Mouse (Mus musculus) ES-E14 (cell line): ENCODE data around the gene Tpm3. TPM values are rescaled to one million over a fixed set of nuclear protein-coding genes. Genes with fewer than 3 reads are reported as not detected.

ENCODE experiments used
- DNase-seq: peaks from one replicate; pipeline ENCODE4 v3.0.0-alpha.2; 2013; ENCODE audit warnings: low read depth, low spot score
- H3K27ac ChIP-seq: 2 replicates; pipeline ENCODE4 v1.5.1; 2012; ENCODE audit warnings: low read depth, mild to moderate bottlenecking, low read length, moderate library complexity, mixed read lengths; ENCODE audit not compliant: poor library complexity, insufficient read depth, severe bottlenecking
- H3K36me3 ChIP-seq: 2 replicates; pipeline ENCODE4 v1.6.1; 2012; ENCODE audit warnings: mild to moderate bottlenecking, low read length, moderate library complexity, mixed read lengths; ENCODE audit not compliant: control insufficient read depth, poor library complexity, insufficient read depth, severe bottlenecking
- H3K4me1 ChIP-seq, 2 experiments: fragments of 150-350 bp in 1 of 2; sonication (generic) in 1 of 2; 2 replicates each; pipeline ENCODE4 v1.6.1; 2012; ENCODE audit warnings: low read length in 2 of 2, mild to moderate bottlenecking in 1 of 2, mixed read lengths in 1 of 2; ENCODE audit not compliant: control insufficient read depth in 2 of 2, insufficient read depth in 2 of 2, poor library complexity in 1 of 2
- H3K4me3 ChIP-seq, 2 experiments: fragments of 150-350 bp in 1 of 2; sonication (generic) in 1 of 2; 2 replicates each; pipeline ENCODE4 v1.5.1; 2012; ENCODE audit warnings: low read length in 2 of 2, low read depth in 1 of 2, mild to moderate bottlenecking in 1 of 2, mixed read lengths in 1 of 2; ENCODE audit not compliant: insufficient read depth in 1 of 2, poor library complexity in 1 of 2, severe bottlenecking in 1 of 2
- H3K9ac ChIP-seq: 2 replicates; pipeline ENCODE4 v1.6.1; 2012; ENCODE audit warnings: low read depth, mild to moderate bottlenecking, low read length, mixed read lengths; ENCODE audit not compliant: poor library complexity, insufficient read depth, severe bottlenecking
- H3K9me3 ChIP-seq: fragments of 150-350 bp; sonication (generic); 2 replicates; pipeline ENCODE4 v1.6.1; 2012; ENCODE audit warnings: low read depth, mild to moderate bottlenecking, low read length; ENCODE audit not compliant: control insufficient read depth, insufficient read depth
- CHD2 ChIP-seq: IDR thresholded peaks from 2 replicates; pipeline ENCODE4 v1.6.1; 2014; ENCODE audit warnings: mild to moderate bottlenecking, low read depth, low read length, inconsistent platforms
- HCFC1 ChIP-seq: IDR thresholded peaks from 2 replicates; pipeline ENCODE4 v1.6.1; 2012; ENCODE audit warnings: low read length, inconsistent platforms, borderline replicate concordance; ENCODE audit not compliant: insufficient read depth
- MAFK ChIP-seq: IDR thresholded peaks from 2 replicates; pipeline ENCODE4 v1.6.1; 2014; ENCODE audit warnings: mild to moderate bottlenecking, low read depth, low read length, inconsistent platforms; ENCODE audit not compliant: insufficient read depth
- ZC3H11A ChIP-seq: IDR thresholded peaks from 2 replicates; pipeline ENCODE4 v1.6.1; 2012; ENCODE audit warnings: low read depth, mild to moderate bottlenecking, inconsistent platforms, low read length, borderline replicate concordance
- ZNF384 ChIP-seq: IDR thresholded peaks from 2 replicates; pipeline ENCODE4 v1.6.1; 2012; ENCODE audit warnings: low read depth, low read length, inconsistent platforms
- in situ Hi-C, 2 experiments: fragments of 600-800 bp; cut with MboI; formaldehyde crosslinking; loops; one replicate each; pipeline ENCODE4 v1.15.1; 2025; ENCODE audit warnings: low sequenced_read_pairs in 2 of 2, inconsistent platforms in 1 of 2; ENCODE audit not compliant: unreplicated experiment in 2 of 2
- total RNA-seq: library from RNA; depleted of rRNA; stranded (reverse); fragments of 300-350 nt; gene quantifications from 2 replicates; pipeline ENCODE4 v1.2.3, GENCODE M21; 2012

Gene Tpm3
- total RNA-seq, 1 experiment: 287 TPM

DNA sequence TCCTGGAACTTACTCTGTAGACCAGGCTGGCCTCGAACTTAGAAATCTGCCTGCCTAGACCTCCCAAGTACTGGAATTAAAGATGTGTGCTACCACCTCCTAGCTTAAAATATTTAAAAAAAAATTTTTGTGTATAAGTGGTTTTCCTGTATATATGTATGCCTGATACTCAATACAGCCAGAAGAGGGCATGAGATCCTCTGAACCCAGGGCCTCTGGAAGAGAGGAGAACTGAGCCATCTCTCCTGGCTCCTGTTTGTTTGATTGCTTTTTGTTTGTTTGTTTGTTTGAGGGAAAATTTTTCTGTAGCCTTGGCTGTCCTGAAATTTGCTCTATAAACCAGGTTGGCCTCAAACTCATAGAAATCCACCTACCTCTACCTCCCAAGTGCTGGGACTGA, 60.9 kb downstream of the Tpm3 start:
- Histone ChIP-seq H3K9me3 (no peaks in the 10 kb centered on the region), H3K4me1 (0 out of 4 replicates have a peak, but pooled peaks cover 0 to 1% of the 10 kb centered on the region in 2 experiments)
- in situ Hi-C loops: no loop called here

DNA sequence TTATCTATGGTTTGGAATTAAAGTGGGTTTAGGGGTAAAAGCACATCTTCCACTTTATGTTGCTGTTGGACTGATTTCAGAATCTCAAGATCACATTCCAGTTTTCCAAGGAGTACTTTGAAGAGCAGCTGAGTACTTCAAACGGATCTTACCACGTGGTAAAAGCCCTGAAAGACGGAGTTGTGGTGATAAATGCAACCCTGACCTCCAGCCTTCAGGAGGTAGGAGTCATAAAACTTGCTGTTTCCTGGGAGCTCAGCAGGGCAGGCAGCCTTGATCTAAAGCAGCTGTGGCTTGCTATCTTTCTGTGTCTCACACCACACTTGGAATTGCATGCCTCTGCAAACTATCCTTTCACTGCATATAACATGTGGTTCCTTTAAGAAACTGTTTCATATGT, 62.0 kb downstream of the Tpm3 start:
- Histone ChIP-seq H3K9me3 (no peaks in the 10 kb centered on the region), H3K4me1 (0 out of 4 replicates have a peak, but pooled peaks cover 0 to 1% of the 10 kb centered on the region in 2 experiments), H3K36me3 (no peaks in the 10 kb centered on the region), H3K9ac (no peak overlapping the region), H3K27ac (no peak overlapping the region), H3K4me3 (no peak overlapping the region)
- in situ Hi-C loops: no loop called here
- TF ChIP-seq ZC3H11A (no peak), ZNF384 (no peak), CHD2 (no peak), HCFC1 (no peak), MAFK (no peak)
- no peak for DNase-seq

More for the DNA sequence above, 60.9 kb downstream of the Tpm3 start:
- no peak overlapping the region for H3K27ac ChIP-seq
- TF ChIP-seq MAFK (no peak), CHD2 (no peak), ZNF384 (no peak), HCFC1 (no peak), ZC3H11A (no peak)
- H3K36me3 ChIP-seq: no peaks in the 10 kb centered on the region
- no peak overlapping the region for H3K4me3 ChIP-seq
- DNase-seq: no peak
- H3K9ac ChIP-seq: no peak overlapping the region

DNA sequence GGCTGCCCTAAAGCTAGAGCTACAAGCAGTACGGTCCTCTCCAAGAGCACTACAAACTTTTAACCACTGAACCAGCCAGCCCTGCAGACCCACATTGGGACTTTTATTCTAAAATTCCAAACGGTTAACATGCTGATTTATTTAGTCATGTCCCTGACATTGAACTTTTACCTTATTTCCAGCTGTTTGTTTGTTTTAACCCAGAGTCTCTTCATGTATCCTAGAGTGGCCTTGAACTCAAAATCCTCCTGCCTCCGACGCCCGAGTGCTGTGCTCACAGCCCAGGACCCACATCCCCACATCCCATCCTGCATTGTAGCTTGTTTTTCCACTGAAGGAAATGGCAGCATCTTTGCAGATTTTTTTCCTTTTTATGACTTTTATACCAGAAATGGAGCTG, 62.5 kb downstream of the Tpm3 start:
- in situ Hi-C loops: no loop called here
- Histone ChIP-seq H3K9ac (no peak overlapping the region), H3K36me3 (no peaks in the 10 kb centered on the region), H3K4me3 (no peak overlapping the region), H3K9me3 (no peaks in the 10 kb centered on the region), H3K4me1 (0 out of 4 replicates have a peak, but pooled peaks cover 0 to 1% of the 10 kb centered on the region in 2 experiments), H3K27ac (no peak overlapping the region)
- TF ChIP-seq ZC3H11A: no peak
- no peak for TF ChIP-seq CHD2
- no peak for TF ChIP-seq MAFK
- no peak for TF ChIP-seq HCFC1
- no peak for TF ChIP-seq ZNF384
- no peak for DNase-seq

DNA sequence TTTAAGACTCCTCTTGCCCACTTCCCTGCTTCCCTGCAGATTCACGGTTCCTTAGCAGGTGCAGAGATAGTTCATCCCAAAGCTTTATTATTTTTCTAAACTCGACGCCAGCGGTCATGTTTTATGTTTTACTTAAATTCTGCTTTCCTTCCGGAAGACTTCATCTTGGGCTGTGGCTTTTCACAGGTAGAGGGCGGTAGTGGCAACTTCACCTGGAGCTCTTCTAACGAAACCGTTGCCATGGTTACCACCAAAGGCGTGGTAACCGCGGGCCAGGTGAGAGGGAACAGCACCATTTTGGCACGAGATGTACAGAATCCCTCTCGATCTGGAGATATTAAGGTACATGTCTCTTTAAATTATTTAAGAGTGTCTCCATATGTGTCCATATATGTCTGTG, 64.2 kb downstream of the Tpm3 start:
- no peaks in the 10 kb centered on the region for H3K9me3 ChIP-seq
- peak; percentile 82 for DNase-seq
- in situ Hi-C loops: no loop called here
- no peaks in the 10 kb centered on the region for H3K36me3 ChIP-seq
- TF ChIP-seq HCFC1 (no peak), MAFK (no peak), ZNF384 (no peak), CHD2 (no peak), ZC3H11A (no peak)
- H3K9ac ChIP-seq: no peak overlapping the region
- no peak overlapping the region for H3K4me3 ChIP-seq
- no peak overlapping the region for H3K27ac ChIP-seq
- 0 out of 4 replicates have a peak, but pooled peaks cover 0 to 1% of the 10 kb centered on the region in 2 experiments for H3K4me1 ChIP-seq

DNA sequence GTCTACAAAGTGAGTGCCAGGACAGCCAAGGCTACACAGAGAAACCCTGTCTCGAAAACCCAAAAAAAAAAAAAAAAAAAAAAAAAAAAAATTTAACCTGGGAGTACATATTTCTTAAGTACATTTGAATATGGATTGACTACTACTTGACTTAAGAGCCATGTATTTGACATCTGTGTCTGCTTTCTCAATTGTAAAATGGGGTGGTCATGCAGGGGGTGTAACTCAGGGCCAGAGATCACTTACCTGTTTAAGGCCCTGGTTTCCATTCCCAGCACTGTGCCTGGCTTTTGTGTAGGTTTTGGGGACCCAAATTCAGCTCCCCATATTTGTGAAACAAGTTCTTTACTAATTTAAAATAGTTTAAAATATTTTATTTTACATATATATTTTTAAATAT, 65.2 kb downstream of the Tpm3 start:
- in situ Hi-C loops: no loop called here
- Histone ChIP-seq H3K27ac (no peak overlapping the region), H3K9me3 (no peaks in the 10 kb centered on the region), H3K4me3 (no peak overlapping the region), H3K9ac (no peak overlapping the region), H3K36me3 (no peaks in the 10 kb centered on the region), H3K4me1 (0 out of 4 replicates have a peak, but pooled peaks cover 0 to 1% of the 10 kb centered on the region in 2 experiments)
- no peak for DNase-seq
- TF ChIP-seq CHD2: no peak
- peak; percentile 70 for TF ChIP-seq ZNF384
